Mouse (Mus musculus): ENCODE measurements at regions not wholly inside any gene's neighbourhood (a gene's known extent, or its start where the extent isn't known, plus 50 kb on each side); places are given as distances from the start of the nearest gene placed in this dataset.
A peak's percentile ranks its signal among the peaks of the same experiment; 100 is the strongest.
"Not testable (repeated sequence)": the region's sequence is repeated elsewhere in the genome, so short reads cannot be mapped to it uniquely, and the experiment has no call there.

DNA sequence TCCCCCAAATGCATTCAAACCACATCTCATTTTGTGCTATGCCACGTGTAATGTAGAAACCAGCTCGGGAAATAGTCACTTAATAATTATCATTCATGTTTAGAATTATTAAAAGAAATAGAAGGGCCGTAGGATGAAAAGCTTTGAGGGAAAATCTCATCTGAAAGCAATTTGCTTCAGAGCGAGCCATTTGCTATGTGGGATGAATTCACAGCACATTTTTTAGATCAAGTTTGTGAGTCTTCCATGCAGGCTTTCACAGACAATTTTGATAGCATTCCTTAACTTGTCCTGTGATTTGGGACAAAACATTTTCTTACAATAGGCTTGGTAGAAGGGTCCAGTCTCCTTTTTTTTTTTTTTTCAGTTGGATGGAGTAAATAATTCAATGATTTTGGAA, 283.1 kb downstream of the Hace1 start:
- Histone ChIP-seq H3K4me3 (no peak overlapping the region), H3K4me1 (no peaks in the 10 kb centered on the region), H3K4me2 (no peak overlapping the region), H3K36me3 (ENCODE audit: poor library complexity, severe bottlenecking) (no peaks in the 10 kb centered on the region), H3K9ac (no peak overlapping the region), H3K9me3 (replicated peaks) (no peaks in the 10 kb centered on the region), H3K27me3 (no peaks in the 10 kb centered on the region), H3K27ac (no peak overlapping the region)
- ATAC-seq, result no peak
- 48% methylated on average over 4 of the region's 4 CpGs for WGBS

- Histone ChIP-seq H3K9ac (no peak overlapping the region), H3K27ac (no peak overlapping the region), H3K9me3 (replicated peaks) (no peaks in the 10 kb centered on the region), H3K27me3 (no peaks in the 10 kb centered on the region), H3K4me3 (no peak overlapping the region), H3K4me1 (no peaks in the 10 kb centered on the region), H3K36me3 (ENCODE audit: poor library complexity, severe bottlenecking) (no peaks in the 10 kb centered on the region), H3K4me2 (no peak overlapping the region)
- 58% methylated on average over 4 of the region's 4 CpGs for WGBS
- ATAC-seq, result no peak
Measured at GRCm38 (mm10) chr10:45865793-45866192, 288.2 kb downstream of the Hace1 start.

GRCm38 (mm10) chr10:45866860-45867259, 289.2 kb downstream of the Hace1 start:
- no peaks in the 10 kb centered on the region for H3K4me1 ChIP-seq
- no peak overlapping the region for H3K9ac ChIP-seq
- no peaks in the 10 kb centered on the region for H3K36me3 ChIP-seq (ENCODE audit: poor library complexity, severe bottlenecking)
- H3K9me3 ChIP-seq (replicated peaks), result no peaks in the 10 kb centered on the region
- no peak for ATAC-seq
- H3K4me2 ChIP-seq, result no peak overlapping the region
- no peak overlapping the region for H3K27ac ChIP-seq
- no peak overlapping the region for H3K4me3 ChIP-seq
- no peaks in the 10 kb centered on the region for H3K27me3 ChIP-seq
- WGBS, result 79% methylated on average over 3 of the region's 3 CpGs

DNA sequence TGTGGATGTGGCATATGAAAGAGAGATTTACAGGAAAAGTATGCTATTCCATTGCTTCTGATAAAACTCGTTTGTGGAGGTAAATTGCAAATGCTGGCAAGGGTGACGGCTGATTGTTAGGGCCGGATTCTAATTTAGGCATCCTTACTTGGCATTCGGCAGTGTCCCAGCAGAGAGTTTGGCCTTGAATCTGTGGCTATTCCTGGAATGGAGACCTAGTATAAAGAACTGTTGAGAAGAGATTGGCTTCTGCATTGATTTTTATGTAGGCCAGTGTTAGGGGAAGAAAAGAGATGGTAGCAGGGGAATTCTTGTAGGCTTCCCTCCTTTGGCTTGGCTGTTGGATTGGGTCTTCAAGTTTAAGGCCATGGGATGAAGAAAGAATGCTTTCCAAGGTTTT, 293.4 kb downstream of the Hace1 start:
- H3K9me3 ChIP-seq (replicated peaks), result no peaks in the 10 kb centered on the region
- ATAC-seq, result no peak
- H3K36me3 ChIP-seq (ENCODE audit: poor library complexity, severe bottlenecking), result no peaks in the 10 kb centered on the region
- H3K27ac ChIP-seq, result no peak overlapping the region
- H3K9ac ChIP-seq, result no peak overlapping the region
- H3K4me2 ChIP-seq, result no peak overlapping the region
- H3K27me3 ChIP-seq, result no peaks in the 10 kb centered on the region
- H3K4me3 ChIP-seq, result no peak overlapping the region
- no peaks in the 10 kb centered on the region for H3K4me1 ChIP-seq
- 69% methylated on average over 4 of the region's 4 CpGs for WGBS

GRCm38 (mm10) chr10:45872007-45872890, 294.6 kb downstream of the Hace1 start:
- no peaks in the 10 kb centered on the region for H3K9me3 ChIP-seq (replicated peaks)
- H3K27me3 ChIP-seq, result no peaks in the 10 kb centered on the region
- ATAC-seq, result no peak
- H3K4me1 ChIP-seq, result no peaks in the 10 kb centered on the region
- no peak overlapping the region for H3K4me3 ChIP-seq
- H3K4me2 ChIP-seq, result no peak overlapping the region
- no peak overlapping the region for H3K9ac ChIP-seq
- H3K27ac ChIP-seq, result no peak overlapping the region
- no peaks in the 10 kb centered on the region for H3K36me3 ChIP-seq (ENCODE audit: poor library complexity, severe bottlenecking)
- WGBS, result 94% methylated on average over 4 of the region's 4 CpGs

DNA sequence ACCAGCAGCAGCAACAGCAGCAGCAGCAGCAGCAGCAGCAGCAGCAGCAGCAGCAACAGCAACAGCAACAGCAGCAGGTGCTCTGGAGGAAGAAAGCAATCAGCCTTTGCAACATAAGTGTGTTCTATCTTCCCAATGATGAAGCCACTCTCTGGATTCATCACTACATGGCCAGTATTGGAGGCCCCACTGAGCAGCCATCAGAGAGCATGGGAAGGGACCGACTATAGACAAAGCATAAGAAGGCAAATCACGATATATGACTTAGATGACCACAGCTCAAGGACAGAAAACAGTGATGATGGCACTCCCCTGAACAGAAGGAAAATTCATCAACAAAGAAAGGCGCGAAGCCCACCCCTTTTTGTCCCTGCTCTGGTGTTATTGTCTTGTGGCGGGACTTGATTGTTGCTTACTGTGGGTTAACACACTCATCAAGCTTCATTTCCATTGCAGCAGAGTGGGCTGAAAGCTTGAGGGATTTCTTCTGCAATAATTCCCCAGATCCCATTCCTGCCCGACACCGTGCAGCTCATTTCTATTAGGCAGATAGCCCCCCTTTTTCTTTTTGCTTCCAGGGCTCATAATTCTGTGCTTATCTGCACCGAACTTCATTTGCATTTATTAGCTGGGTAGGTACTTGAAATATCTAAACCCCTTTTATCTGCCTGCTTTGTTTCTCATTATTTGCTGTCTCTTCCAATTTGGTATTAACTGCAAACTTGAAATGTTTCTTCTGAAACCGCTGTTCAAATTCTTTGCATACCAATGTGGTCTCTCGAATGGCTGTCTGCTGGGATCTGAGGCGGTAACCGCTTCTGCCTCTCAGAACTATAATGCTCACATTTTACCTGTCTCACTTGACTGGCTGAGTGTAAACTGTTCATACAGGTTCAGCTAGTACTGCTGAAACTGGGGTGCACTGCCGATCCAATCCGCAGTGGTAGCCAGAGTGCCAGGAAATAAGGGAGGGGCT, 296.5 kb downstream of the Hace1 start:
- ATAC-seq, result peak; percentile 69
- Histone ChIP-seq H3K27ac (peak overlapping the region; percentile 38; the same call in 1 of the 2 replicates), H3K4me3 (no peak overlapping the region), H3K4me1 (no peaks in the 10 kb centered on the region), H3K9ac (no peak overlapping the region), H3K9me3 (replicated peaks) (no peaks in the 10 kb centered on the region), H3K27me3 (no peaks in the 10 kb centered on the region), H3K36me3 (ENCODE audit: poor library complexity, severe bottlenecking) (no peaks in the 10 kb centered on the region), H3K4me2 (no peak overlapping the region; the same call in 1 of the 2 replicates)
- 68% methylated on average over 14 of the region's 14 CpGs for WGBS

GRCm38 (mm10) chr10:45875287-45875686, 297.7 kb downstream of the Hace1 start:
- WGBS, result 96% methylated on average over 20 of the region's 20 CpGs
- not testable (repeated sequence) for H3K4me3 ChIP-seq, H3K9ac ChIP-seq

DNA sequence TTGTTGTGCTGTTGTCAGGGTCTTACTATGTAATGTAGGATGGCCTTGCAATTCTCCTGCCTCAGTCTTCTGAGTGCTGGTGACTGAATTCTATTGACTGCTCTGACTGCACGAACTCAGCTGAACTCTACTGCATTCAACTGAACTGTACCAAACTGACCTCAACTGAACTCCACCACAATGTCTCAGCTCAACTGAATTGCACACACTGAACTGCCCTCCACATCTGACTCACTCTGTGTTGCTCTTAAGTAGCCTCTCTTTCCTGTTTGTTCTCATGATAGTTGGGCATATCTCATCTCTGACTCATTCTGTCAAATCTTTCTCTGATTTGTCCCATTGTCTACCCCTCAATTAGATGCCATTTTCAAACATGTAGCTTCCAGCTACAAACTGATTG, 306.1 kb downstream of the Hace1 start:
- WGBS, result 94% methylated on average over 1 of the region's 1 CpGs
- Histone ChIP-seq H3K9ac (no peak overlapping the region), H3K4me2 (no peak overlapping the region), H3K27ac (no peak overlapping the region), H3K4me3 (no peak overlapping the region), H3K36me3 (ENCODE audit: poor library complexity, severe bottlenecking) (no peaks in the 10 kb centered on the region), H3K9me3 (replicated peaks) (no peaks in the 10 kb centered on the region), H3K27me3 (no peaks in the 10 kb centered on the region), H3K4me1 (peaks cover 2% of the 10 kb centered on the region; the same call in 1 of the 2 replicates)
- no peak for ATAC-seq

More at GRCm38 (mm10) chr10:45875287-45875686, 297.7 kb downstream of the Hace1 start:
- H3K4me1 ChIP-seq; H3K4me2 ChIP-seq; H3K27me3 ChIP-seq; H3K9me3 ChIP-seq (replicated peaks); H3K36me3 ChIP-seq (ENCODE audit: poor library complexity, severe bottlenecking); H3K27ac ChIP-seq: not testable (repeated sequence)
- ATAC-seq, result peak; percentile 50; the same call in 1 of the 2 replicates

DNA sequence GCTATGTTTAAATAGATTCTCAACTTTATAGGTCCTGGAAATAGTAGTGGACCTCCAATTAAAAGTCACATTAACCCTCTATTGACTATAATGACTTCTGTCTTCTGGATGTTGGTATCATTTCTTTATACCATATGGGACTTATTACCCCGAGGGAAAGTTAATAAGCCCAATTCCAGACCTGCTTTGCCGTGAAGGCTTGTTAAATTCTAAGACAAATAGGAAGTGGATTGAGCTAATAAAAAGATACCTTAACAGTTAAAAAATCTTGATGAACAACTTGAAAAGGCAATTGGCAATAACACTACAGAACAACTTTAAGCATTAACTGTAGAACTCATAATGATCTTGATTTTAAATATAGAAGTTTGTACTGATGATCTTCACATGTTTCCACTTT, 309.0 kb downstream of the Hace1 start:
- Histone ChIP-seq H3K4me3 (no peak overlapping the region), H3K27ac (no peak overlapping the region), H3K4me2 (no peak overlapping the region), H3K36me3 (ENCODE audit: poor library complexity, severe bottlenecking) (no peaks in the 10 kb centered on the region), H3K9ac (no peak overlapping the region), H3K9me3 (replicated peaks) (no peaks in the 10 kb centered on the region), H3K27me3 (no peaks in the 10 kb centered on the region), H3K4me1 (peaks cover 5% of the 10 kb centered on the region; the same call in 1 of the 2 replicates)
- 83% methylated on average over 2 of the region's 2 CpGs for WGBS
- no peak for ATAC-seq

GRCm38 (mm10) chr10:45888835-45889234, 311.2 kb downstream of the Hace1 start:
- Histone ChIP-seq H3K4me2 (no peak overlapping the region), H3K4me1 (peaks cover 5% of the 10 kb centered on the region; the same call in 1 of the 2 replicates), H3K4me3 (no peak overlapping the region), H3K9ac (no peak overlapping the region), H3K36me3 (ENCODE audit: poor library complexity, severe bottlenecking) (no peaks in the 10 kb centered on the region), H3K27me3 (no peaks in the 10 kb centered on the region), H3K27ac (no peak overlapping the region), H3K9me3 (replicated peaks) (no peaks in the 10 kb centered on the region)
- WGBS, result 69% methylated on average over 4 of the region's 4 CpGs
- no peak for ATAC-seq

- Histone ChIP-seq H3K27ac (no peak overlapping the region), H3K4me2 (peak overlapping the region; percentile 24)
- peak; percentile 72 for ATAC-seq
Measured at GRCm38 (mm10) chr10:45889381-45889951, 311.8 kb downstream of the Hace1 start.

More at GRCm38 (mm10) chr10:45889381-45889951, 311.8 kb downstream of the Hace1 start:
- no peaks in the 10 kb centered on the region for H3K36me3 ChIP-seq (ENCODE audit: poor library complexity, severe bottlenecking)
- no peaks in the 10 kb centered on the region for H3K9me3 ChIP-seq (replicated peaks)
- no peaks in the 10 kb centered on the region for H3K27me3 ChIP-seq
- H3K4me3 ChIP-seq, result no peak overlapping the region
- H3K9ac ChIP-seq, result no peak overlapping the region
- 36% methylated on average over 13 of the region's 13 CpGs for WGBS
- peaks cover 5% of the 10 kb centered on the region; the same call in 1 of the 2 replicates for H3K4me1 ChIP-seq

Data from forebrain, embryonic 13.5 days (tissue).